Mouse (Mus musculus) cerebellum, adult 2 months (tissue): ENCODE results near the gene Ppp1r18. TPM values are rescaled to one million over a fixed set of nuclear protein-coding genes. Genes with fewer than 3 reads are reported as not detected.

Experiments used
- DNase-seq, 2 experiments: peaks; one replicate each; pipeline ENCODE4 v3.0.0; 2021
- H3K27ac ChIP-seq: fragments of 200-500 bp; 2 replicates; pipeline ENCODE4 v1.5.1; 2012; ENCODE audit warnings: low read length, control low read depth, inconsistent platforms; ENCODE audit not compliant: insufficient read depth
- H3K27me3 ChIP-seq: fragments of 200-500 bp; 2 replicates; pipeline ENCODE4 v1.6.1; 2012; ENCODE audit warnings: inconsistent platforms, mild to moderate bottlenecking, low read length, moderate library complexity; ENCODE audit not compliant: control insufficient read depth, insufficient read depth
- H3K4me1 ChIP-seq: fragments of 200-500 bp; 2 replicates; pipeline ENCODE4 v1.6.1; 2011; ENCODE audit warnings: low read length; ENCODE audit not compliant: control insufficient read depth, insufficient read depth
- H3K4me3 ChIP-seq: fragments of 200-500 bp; replicated peaks from 2 replicates; pipeline ENCODE3; 2011; ENCODE audit warnings: mild to moderate bottlenecking, low read depth, low read length, control low read depth; ENCODE audit not compliant: insufficient read depth
- CTCF ChIP-seq: fragments of 200-500 bp; IDR thresholded peaks from 2 replicates; pipeline ENCODE4 v1.5.1; 2011; ENCODE audit warnings: low read depth, mild to moderate bottlenecking, control low read depth, low read length, moderate library complexity, borderline replicate concordance; ENCODE audit not compliant: insufficient read depth
- POLR2A ChIP-seq: fragments of 200-500 bp; IDR thresholded peaks from 2 replicates; pipeline ENCODE4 v1.6.1; 2011; ENCODE audit warnings: low read length, control low read depth, borderline replicate concordance; ENCODE audit not compliant: insufficient read depth
- WGBS: fragments of 180-500 bp; shearing (Covaris S2); methylation state at CpG from one replicate; pipeline ENCODE4 v1.1.7; 2018; 5-methylcytosine and 5-hydroxymethylcytosine counted together
- polyA plus RNA-seq: library from polyadenylated mRNA; depleted of rRNA; stranded (reverse); fragments of >200 nt; gene quantifications from 2 replicates; pipeline ENCODE4 v1.2.3, GENCODE M21; 2012

The Ppp1r18 gene
- polyA plus RNA-seq, 1 experiment, result 8.7 TPM

GRCm38 (mm10) chr17:35822964-35823937, 42.1 kb upstream of the Ppp1r18 start, which contains the start of gene Flot1:
TSS of gene Flot1 (plus strand) at chr17:35823230.
- peaks cover 7% of the 10 kb centered on the region for H3K4me1 ChIP-seq
- DNase-seq, result peak; percentile 75 to 76
- H3K4me3 ChIP-seq, result peak within 1 kb of the TSS; percentile 86
- WGBS, result under 1% methylated on average over 39 of the region's 47 CpGs
- H3K27me3 ChIP-seq, result no peaks in the 10 kb centered on the region
- H3K27ac ChIP-seq, result peak within 1 kb of the TSS; percentile 43
- no peak for TF ChIP-seq CTCF
- peak; percentile 34; the same call in 1 of the 2 replicates for TF ChIP-seq POLR2A

- WGBS, result 74% methylated on average over 7 of the region's 7 CpGs
- peak; percentile 22 to 31 for DNase-seq
- Histone ChIP-seq H3K27me3 (no peaks in the 10 kb centered on the region), H3K4me1 (peaks cover 7% of the 10 kb centered on the region), H3K27ac (peak overlapping the region; percentile 32; the same call in 1 of the 2 replicates), H3K4me3 (no peak overlapping the region)
- TF ChIP-seq CTCF, result no peak; the same call in 1 of the 2 replicates
- no peak for TF ChIP-seq POLR2A
These were observed 41.0 kb upstream of the Ppp1r18 start for GRCm38 (mm10) chr17:35824402-35824801.

GRCm38 (mm10) chr17:35825109-35825850, 40.1 kb upstream of the Ppp1r18 start:
- H3K4me3 ChIP-seq, result no peak overlapping the region
- no peak for DNase-seq
- H3K4me1 ChIP-seq, result peaks cover 7% of the 10 kb centered on the region
- no peak overlapping the region for H3K27ac ChIP-seq
- H3K27me3 ChIP-seq, result no peaks in the 10 kb centered on the region
- TF ChIP-seq POLR2A, result no peak
- TF ChIP-seq CTCF, result no peak
- WGBS, result 84% methylated on average over 13 of the region's 13 CpGs

- no peak overlapping the region for H3K27ac ChIP-seq
- peak; percentile 83 to 84 for DNase-seq
- no peak overlapping the region for H3K4me3 ChIP-seq
- H3K4me1 ChIP-seq, result no peaks in the 10 kb centered on the region
- 7% methylated on average over 21 of the region's 21 CpGs for WGBS
- no peaks in the 10 kb centered on the region for H3K27me3 ChIP-seq
- peak; percentile 78 for TF ChIP-seq CTCF
- no peak for TF ChIP-seq POLR2A
These were observed 35.7 kb upstream of the Ppp1r18 start for GRCm38 (mm10) chr17:35829737-35830136.

GRCm38 (mm10) chr17:35832400-35833238, 32.8 kb upstream of the Ppp1r18 start:
- DNase-seq, result no peak
- H3K27ac ChIP-seq, result no peak overlapping the region
- no peak for TF ChIP-seq POLR2A
- TF ChIP-seq CTCF, result no peak
- 66% methylated on average over 8 of the region's 8 CpGs for WGBS
- H3K27me3 ChIP-seq, result no peaks in the 10 kb centered on the region
- H3K4me1 ChIP-seq, result peaks cover 7% of the 10 kb centered on the region; the same call in 1 of the 2 replicates
- H3K4me3 ChIP-seq, result no peak overlapping the region

- peaks cover 7% of the 10 kb centered on the region; the same call in 1 of the 2 replicates for H3K4me1 ChIP-seq
- H3K4me3 ChIP-seq, result no peak overlapping the region
- TF ChIP-seq CTCF (no peak), POLR2A (no peak)
- H3K27ac ChIP-seq, result no peak overlapping the region
- no peaks in the 10 kb centered on the region for H3K27me3 ChIP-seq
- DNase-seq, result no peak
- WGBS, result 32% methylated on average over 5 of the region's 5 CpGs
These were observed 32.1 kb upstream of the Ppp1r18 start for GRCm38 (mm10) chr17:35833239-35833751.

- H3K27ac ChIP-seq, result no peak overlapping the region
- WGBS, result 51% methylated on average over 5 of the region's 5 CpGs
- DNase-seq, result no peak
- no peak overlapping the region for H3K4me3 ChIP-seq
- peaks cover 7% of the 10 kb centered on the region; the same call in 1 of the 2 replicates for H3K4me1 ChIP-seq
- TF ChIP-seq POLR2A, result no peak
- TF ChIP-seq CTCF, result no peak
- no peaks in the 10 kb centered on the region for H3K27me3 ChIP-seq
These were observed 31.5 kb upstream of the Ppp1r18 start for GRCm38 (mm10) chr17:35833894-35834293.
